11 mouse cellular contexts compared by ENCODE assay signal in the genomic region with DNA sequence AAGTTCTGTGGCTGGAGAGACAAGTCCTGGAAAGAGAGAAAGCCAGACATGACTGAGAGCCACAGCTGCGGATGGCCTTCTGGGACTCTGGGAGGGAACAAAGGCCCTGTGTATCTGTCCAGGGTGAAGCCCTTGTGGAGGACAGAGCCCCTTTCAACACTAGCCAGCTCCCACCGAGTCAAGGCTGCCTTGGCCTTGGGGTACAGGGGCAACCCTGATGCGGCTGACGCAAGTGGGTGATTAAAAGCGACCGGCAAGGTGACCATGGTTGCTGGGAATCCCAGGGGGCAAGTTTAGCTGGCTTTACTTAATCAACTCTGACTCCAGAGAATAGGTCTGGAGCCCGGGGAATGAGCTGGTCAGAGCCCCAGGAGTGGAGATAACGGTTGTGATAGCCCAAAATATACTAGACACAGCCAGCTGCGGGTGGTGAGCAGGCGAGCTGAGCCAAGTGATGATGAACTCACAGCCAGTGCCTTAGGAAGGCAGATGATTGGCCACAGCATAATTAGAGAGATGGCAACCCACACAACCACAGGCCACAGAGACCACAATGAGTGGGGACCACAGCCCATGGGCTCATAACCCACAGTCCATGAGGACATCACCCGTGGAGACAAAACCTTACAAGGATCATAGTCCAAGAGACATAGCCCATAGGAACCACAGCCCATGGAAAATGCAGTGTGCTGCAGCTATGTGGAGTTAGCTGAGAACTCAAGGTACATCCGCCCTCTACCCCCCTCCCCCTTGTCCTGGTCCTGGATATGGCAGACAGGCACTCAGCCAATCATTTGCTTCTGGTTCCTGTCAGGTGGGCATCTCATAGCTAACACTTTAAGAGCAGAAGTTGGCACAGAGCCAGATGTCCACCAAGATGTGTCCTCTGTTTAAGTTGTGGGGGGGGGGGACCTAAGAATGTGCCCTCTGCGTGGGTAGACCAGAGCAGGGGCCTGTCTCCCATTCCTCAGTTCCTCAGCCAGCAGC. TPM values are rescaled to one million over a fixed set of nuclear protein-coding genes. Genes with fewer than 3 reads are reported as not detected.
DNase-seq lines count a peak whose midpoint lies in the region; ATAC-seq lines count a peak whose summit lies in the region.
"Had no signal": no experiment of that assay in that cellular context is flagged by ENCODE, and none has a peak within 500 bp of the region (broad histone marks: within the 10 kb centered on the region; RNA-seq: fewer than 3 reads in every experiment).

No protein-coding gene starts in this region.

- ATAC-seq in heart, embryonic 12.5 days (ENCODE audit: insufficient number of reproducible peaks, low FRiP score) = peak; percentile 22; the same call in 1 of the 2 replicates
- peak; percentile 75 for ATAC-seq in heart, embryonic 15.5 days (replicated peaks; ENCODE audit: insufficient number of reproducible peaks, insufficient read depth, low FRiP score, low read depth)
- no peak for ATAC-seq in midbrain, embryonic 16.5 days
- ATAC-seq: lung, postnatal 0 days had no signal

- no peak overlapping the region for H3K4me3 ChIP-seq in heart, embryonic 12.5 days
- no peak overlapping the region for H3K4me3 ChIP-seq in heart, embryonic 15.5 days
- no peak overlapping the region for H3K4me3 ChIP-seq in midbrain, embryonic 16.5 days (ENCODE audit: low read depth, low read length)
- H3K4me3 ChIP-seq: gastrocnemius, adult 2 months; neural tube, embryonic 12.5 days had no signal

- H3K9me3 ChIP-seq in heart, embryonic 12.5 days (replicated peaks) = no peaks in the 10 kb centered on the region
- no peaks in the 10 kb centered on the region for H3K9me3 ChIP-seq in heart, embryonic 15.5 days (replicated peaks)
- no peaks in the 10 kb centered on the region for H3K9me3 ChIP-seq in midbrain, embryonic 16.5 days (replicated peaks; ENCODE audit: control insufficient read depth, low read length, poor library complexity, severe bottlenecking)
- H3K9me3 ChIP-seq: neural tube, embryonic 12.5 days had no signal

- H3K4me2 ChIP-seq in heart, embryonic 12.5 days = peak overlapping the region; percentile 6
- peak overlapping the region; percentile 35 for H3K4me2 ChIP-seq in heart, embryonic 15.5 days
- H3K4me2 ChIP-seq in midbrain, embryonic 16.5 days (ENCODE audit: low read length) = no peak overlapping the region
- H3K4me2 ChIP-seq: neural tube, embryonic 12.5 days had no signal

- no peak for DNase-seq in heart, postnatal 14 days
- DNase-seq in ovary, adult 18-20 months (ENCODE audit: low spot score) = peak; percentile 60
- no peak for DNase-seq in ovary, postnatal 10 days (ENCODE audit: low spot score)
- DNase-seq in testis, postnatal 14 days (ENCODE audit: low spot score) = peak; percentile 80
- DNase-seq in thymus, postnatal 0 days (ENCODE audit: low spot score) = no peak
- DNase-seq: gastrocnemius, adult 2 months had no signal

- H3K4me1 ChIP-seq in heart, embryonic 12.5 days (replicated peaks) = peaks cover 76% of the 10 kb centered on the region
- H3K4me1 ChIP-seq in heart, embryonic 15.5 days (replicated peaks) = peaks cover 63% of the 10 kb centered on the region
- no peaks in the 10 kb centered on the region for H3K4me1 ChIP-seq in midbrain, embryonic 16.5 days (ENCODE audit: control insufficient read depth, insufficient read depth, low read length)

- H3K9ac ChIP-seq in heart, embryonic 12.5 days = peak overlapping the region; percentile 1; the same call in 1 of the 2 replicates
- no peak overlapping the region for H3K9ac ChIP-seq in heart, embryonic 15.5 days
- H3K9ac ChIP-seq in midbrain, embryonic 16.5 days (ENCODE audit: low read depth, low read length) = no peak overlapping the region
- H3K9ac ChIP-seq: neural tube, embryonic 12.5 days had no signal

- 26% methylated on average over 13 of the region's 13 CpGs for WGBS in heart, embryonic 12.5 days
- 37% methylated on average over 13 of the region's 13 CpGs for WGBS in heart, embryonic 15.5 days
- WGBS in midbrain, embryonic 16.5 days = 79% methylated on average over 13 of the region's 13 CpGs

- peak overlapping the region; percentile 90 for H3K27ac ChIP-seq in heart, embryonic 12.5 days (ENCODE audit: poor library complexity, severe bottlenecking)
- peak overlapping the region; percentile 87 for H3K27ac ChIP-seq in heart, embryonic 15.5 days
- H3K27ac ChIP-seq in midbrain, embryonic 16.5 days (ENCODE audit: low read length) = no peak overlapping the region
- H3K27ac ChIP-seq: gastrocnemius, adult 2 months; neural tube, embryonic 12.5 days had no signal

- H3K27me3 ChIP-seq in heart, embryonic 12.5 days (replicated peaks) = no peaks in the 10 kb centered on the region
- no peaks in the 10 kb centered on the region for H3K27me3 ChIP-seq in heart, embryonic 15.5 days
- no peaks in the 10 kb centered on the region for H3K27me3 ChIP-seq in midbrain, embryonic 16.5 days (ENCODE audit: control insufficient read depth, insufficient read depth, low read depth, low read length)
- H3K27me3 ChIP-seq: neural tube, embryonic 12.5 days had no signal

- H3K36me3 ChIP-seq in heart, embryonic 12.5 days = no peaks in the 10 kb centered on the region
- H3K36me3 ChIP-seq in heart, embryonic 15.5 days = no peaks in the 10 kb centered on the region
- no peaks in the 10 kb centered on the region for H3K36me3 ChIP-seq in midbrain, embryonic 16.5 days (ENCODE audit: control insufficient read depth, insufficient read depth, low read length)
- H3K36me3 ChIP-seq: neural tube, embryonic 12.5 days had no signal

- intact Hi-C loops in heart, postnatal 14 days (cut with DNase I) = no loop called here

RNA-seq across cellular contexts. Expression of gene Pofut2, which starts 29.1 kb away (rescaled TPM):
- polyA plus RNA-seq in heart, embryonic 12.5 days (2016; fragmentation: Nextera tagmentation; extraction: Ambion mirVana) = 131 and 135 TPM in 2 replicates
- total RNA-seq in heart, postnatal 14 days (2021) = 10 to 100 TPM; 45.8 to 48.2 TPM
- 99.8 and 124 TPM in 2 replicates for polyA plus RNA-seq in heart, embryonic 15.5 days (2015; fragmentation: Nextera tagmentation; extraction: Ambion mirVana)
- polyA plus RNA-seq in midbrain, embryonic 16.5 days (2015; fragmentation: Nextera tagmentation; extraction: Ambion mirVana) = 51.5 and 52.5 TPM in 2 replicates
- polyA plus RNA-seq in thymus, postnatal 0 days (2015; fragmentation: Nextera tagmentation; extraction: Ambion mirVana) = 34.0 and 35.0 TPM in 2 replicates

Comparison
In these comparisons a context has a peak if more than half of its experiments do, and no peak if none do; other contexts are left out.
1. DNase-seq: peak in ovary, adult 18-20 months (single experiment) and testis, postnatal 14 days (single experiment); none in heart, postnatal 14 days (0 of 2), ovary, postnatal 10 days (single experiment) and thymus, postnatal 0 days (single experiment).